Mouse (Mus musculus): Measurements from ENCODE around the gene H2-Oa. TPM values are rescaled to one million over a fixed set of nuclear protein-coding genes. Genes with fewer than 3 reads are reported as not detected.
"Not testable (repeated sequence)": the region's sequence is repeated elsewhere in the genome, so short reads cannot be mapped to it uniquely, and the experiment has no call there.

Gene H2-Oa
- total RNA-seq, 2 experiments from 2014 or later, result not detected

- no peak for DNase-seq
Observed at GRCm38 (mm10) chr17:34143461-34143860, 51.3 kb downstream of the H2-Oa start.

GRCm38 (mm10) chr17:34144221-34144620 lies 52.1 kb downstream of the H2-Oa start:
- DNase-seq, result not testable (repeated sequence)

Other genes starting within 250 kb of the H2-Oa start
- 10 to 100 TPM; 15.0 to 16.5 TPM for gene Cd320, start 249.2 kb upstream of the H2-Oa start, total RNA-seq (2021)
- not detected for gene Gm7029, start 218.5 kb upstream of the H2-Oa start, total RNA-seq (2021)
- 10 to 100 TPM in 1 of 2 experiments, 1 to 10 TPM in 1; 8.0 to 10.6 TPM for gene Kifc1, start 201.7 kb upstream of the H2-Oa start, total RNA-seq (2021)
- not detected for gene Platr17, start 187.2 kb upstream of the H2-Oa start, total RNA-seq (2021)
- 10 to 100 TPM; 12.1 to 13.5 TPM for gene Daxx, start 182.9 kb upstream of the H2-Oa start, total RNA-seq (2021)
- 10 to 100 TPM; 40.7 to 41.3 TPM for gene Tapbp, start 176.4 kb upstream of the H2-Oa start, total RNA-seq (2021)
- 10 to 100 TPM; 18.9 to 21.9 TPM for gene Zbtb22, start 176.4 kb upstream of the H2-Oa start, total RNA-seq (2021)
- 10 to 100 TPM; 29.3 to 40.2 TPM for gene Rgl2, start 162.8 kb upstream of the H2-Oa start, total RNA-seq (2021)
- 10 to 100 TPM; 65.3 to 67.0 TPM for gene Pfdn6, start 152.0 kb upstream of the H2-Oa start, total RNA-seq (2021)
- gene Wdr46, start 151.7 kb upstream of the H2-Oa start, total RNA-seq (2021), result 10 to 100 TPM; 15.7 TPM
- gene B3galt4, start 140.9 kb upstream of the H2-Oa start, total RNA-seq (2021), result 1 to 10 TPM; 2.3 to 2.6 TPM
- 10 to 100 TPM; 30.3 to 33.2 TPM for gene Vps52, start 136.5 kb upstream of the H2-Oa start, total RNA-seq (2021)
- gene Rps18, start 136.3 kb upstream of the H2-Oa start, total RNA-seq (2021), result 100 to 1,000 TPM; 649 to 675 TPM
- 10 to 100 TPM; 38.9 to 46.7 TPM for gene H2-K1, start 92.0 kb upstream of the H2-Oa start, total RNA-seq (2021)
- 10 to 100 TPM; 13.4 to 18.0 TPM for gene Ring1, start 67.7 kb upstream of the H2-Oa start, total RNA-seq (2021)
- gene H2-Ke6, start 64.3 kb upstream of the H2-Oa start, total RNA-seq (2021), result 10 to 100 TPM; 50.5 to 63.2 TPM
- 10 to 100 TPM; 64.1 to 75.4 TPM for gene Slc39a7, start 60.7 kb upstream of the H2-Oa start, total RNA-seq (2021)
- gene Rxrb, start 60.5 kb upstream of the H2-Oa start, total RNA-seq (2021), result 10 to 100 TPM; 40.7 to 43.1 TPM
- 100 to 1,000 TPM in 1 of 2 experiments, 10 to 100 TPM in 1; 72.0 to 106 TPM for gene Col11a2, start 52.9 kb upstream of the H2-Oa start, total RNA-seq (2021)
- gene H2-DMa, start 27.2 kb downstream of the H2-Oa start, total RNA-seq (2021), result 1 to 10 TPM; 4.6 to 6.1 TPM
- gene Brd2, start 30.3 kb downstream of the H2-Oa start, total RNA-seq (2021), result 100 to 1,000 TPM in 1 of 2 experiments, 10 to 100 TPM in 1; 91.9 to 114 TPM
- gene H2-DMb2, start 51.0 kb downstream of the H2-Oa start, total RNA-seq (2021), result under 1 TPM; 0.25 to 0.61 TPM
- 1 to 10 TPM; 1.4 to 1.8 TPM for gene H2-DMb1, start 60.7 kb downstream of the H2-Oa start, total RNA-seq (2021)
- gene Tap1, start 95.2 kb downstream of the H2-Oa start, total RNA-seq (2021), result 1 to 10 TPM; 2.6 to 3.8 TPM
- 1 to 10 TPM; 1.6 to 1.7 TPM for gene Psmb9, start 95.4 kb downstream of the H2-Oa start, total RNA-seq (2021)
- 1 to 10 TPM; 4.5 to 5.1 TPM for gene Psmb8, start 105.4 kb downstream of the H2-Oa start, total RNA-seq (2021)
- 1 to 10 TPM; 6.5 to 7.0 TPM for gene Tap2, start 111.2 kb downstream of the H2-Oa start, total RNA-seq (2021)
- gene H2-Ob, start 146.6 kb downstream of the H2-Oa start, total RNA-seq (2021), result under 1 TPM; 0.26 to 0.34 TPM
- gene H2-Ab1, start 165.3 kb downstream of the H2-Oa start, total RNA-seq (2021), result 1 to 10 TPM; 3.6 to 4.1 TPM
- 1 to 10 TPM; 4.5 TPM for gene H2-Aa, start 195.5 kb downstream of the H2-Oa start, total RNA-seq (2021)
- gene H2-Eb1, start 213.5 kb downstream of the H2-Oa start, total RNA-seq (2021), result 1 to 10 TPM; 2.9 to 5.0 TPM
- not detected for gene H2-Eb2, start 233.3 kb downstream of the H2-Oa start, total RNA-seq (2021)